Mouse (Mus musculus): Measurements from ENCODE around the gene 2010109A12Rik. TPM values are rescaled to one million over a fixed set of nuclear protein-coding genes. Genes with fewer than 3 reads are reported as not detected.
A peak's percentile ranks its signal among the peaks of the same experiment; 100 is the strongest.

2010109A12Rik gene
- 1.6 and 2.1 TPM in 2 replicates for polyA plus RNA-seq (2015; fragmentation: Nextera tagmentation; extraction: Ambion mirVana)

DNA sequence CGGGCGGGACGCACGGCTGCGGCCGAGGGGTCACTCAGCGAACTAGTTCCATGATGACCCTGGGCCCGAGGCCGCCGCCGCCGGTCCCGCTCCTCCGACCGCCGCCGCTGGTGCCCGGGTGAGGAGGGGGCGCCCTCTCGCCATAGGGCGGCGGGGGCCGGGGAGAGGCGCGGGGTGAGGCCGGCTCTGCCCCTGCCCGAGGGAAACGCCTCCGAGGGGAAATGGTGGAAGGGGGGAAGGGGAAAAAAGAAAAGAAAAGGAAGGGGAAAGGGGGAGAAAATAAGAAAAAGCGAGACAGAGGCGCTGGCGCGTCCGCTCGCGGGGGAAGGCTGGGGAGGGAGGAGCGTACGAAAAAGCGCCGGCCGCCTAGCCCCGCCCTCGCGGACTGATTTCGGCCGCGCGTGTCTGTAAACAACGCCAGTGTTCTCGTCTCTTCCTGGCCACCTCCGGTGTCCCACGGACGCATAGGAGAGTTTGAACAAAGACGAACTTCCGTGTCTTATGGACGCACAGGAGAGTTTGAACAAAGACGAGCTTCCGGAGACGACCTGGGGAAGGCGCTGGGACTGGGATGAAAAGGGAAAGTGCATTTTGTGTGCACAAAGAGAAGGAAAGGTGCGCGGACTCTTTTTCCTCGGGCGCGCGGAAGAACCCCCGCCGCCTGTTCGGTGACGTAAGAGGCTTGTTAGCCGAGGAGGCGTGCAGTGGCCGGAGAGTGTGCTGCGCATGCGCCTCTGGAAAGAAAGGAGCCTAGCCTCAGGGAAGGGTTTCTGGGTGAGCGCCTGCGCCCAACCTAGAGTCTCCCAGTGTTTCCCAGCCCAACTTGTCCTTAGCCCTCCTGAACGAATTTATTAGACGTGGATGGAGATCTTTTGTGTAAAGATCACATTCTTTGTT lies at the start of gene 2010109A12Rik, which contains the start of gene Ccni:
TSS of gene 2010109A12Rik (plus strand) at position 410 of the 897 bp plus-strand sequence.
TSS of gene Ccni (minus strand) at position 387 of the 897 bp plus-strand sequence.
- ATAC-seq (ENCODE audit: low FRiP score, low read depth): peak; percentile 96
- Histone ChIP-seq H3K9me3 (no peaks in the 10 kb centered on the region), H3K4me2 (replicated peaks) (peak within 1 kb of the TSS; percentile 84), H3K36me3 (peaks cover 3% of the 10 kb centered on the region; the same call in 1 of the 2 replicates), H3K4me3 (peak within 1 kb of the TSS; percentile 91), H3K27me3 (no peaks in the 10 kb centered on the region), H3K27ac (peak within 1 kb of the TSS; percentile 90), H3K4me1 (peaks cover 21% of the 10 kb centered on the region), H3K9ac (peak within 1 kb of the TSS; percentile 98)
- WGBS: under 1% methylated on average over 78 of the region's 79 CpGs

DNA sequence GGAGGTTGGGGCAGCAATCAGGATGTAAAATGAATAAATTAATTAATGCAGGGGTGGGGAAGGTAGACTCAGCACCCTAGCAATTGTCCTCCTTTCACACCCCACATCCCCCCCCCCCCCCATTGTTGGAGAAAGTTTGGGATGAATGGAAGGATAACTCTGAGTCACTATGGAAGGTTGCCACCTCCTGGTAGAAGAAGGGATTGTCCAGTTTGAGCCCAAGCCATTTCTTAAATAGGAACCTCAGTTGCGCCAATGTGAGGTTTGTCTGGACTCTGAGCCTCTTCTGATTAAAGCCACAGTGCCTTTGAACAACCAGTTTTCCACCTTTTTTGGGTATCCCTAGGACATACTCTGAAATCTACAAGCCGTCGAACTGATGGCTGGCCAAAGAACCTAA lies 42.8 kb upstream of the 2010109A12Rik start:
- Histone ChIP-seq H3K36me3 (peaks cover 86% of the 10 kb centered on the region), H3K27ac (no peak overlapping the region), H3K9me3 (no peaks in the 10 kb centered on the region), H3K4me3 (no peak overlapping the region), H3K9ac (no peak overlapping the region), H3K4me2 (replicated peaks) (no peak overlapping the region), H3K27me3 (no peaks in the 10 kb centered on the region), H3K4me1 (peaks cover 6% of the 10 kb centered on the region; the same call in 1 of the 2 replicates)
- 84% methylated on average over 3 of the region's 3 CpGs for WGBS
- ATAC-seq (ENCODE audit: low FRiP score, low read depth): no peak

DNA sequence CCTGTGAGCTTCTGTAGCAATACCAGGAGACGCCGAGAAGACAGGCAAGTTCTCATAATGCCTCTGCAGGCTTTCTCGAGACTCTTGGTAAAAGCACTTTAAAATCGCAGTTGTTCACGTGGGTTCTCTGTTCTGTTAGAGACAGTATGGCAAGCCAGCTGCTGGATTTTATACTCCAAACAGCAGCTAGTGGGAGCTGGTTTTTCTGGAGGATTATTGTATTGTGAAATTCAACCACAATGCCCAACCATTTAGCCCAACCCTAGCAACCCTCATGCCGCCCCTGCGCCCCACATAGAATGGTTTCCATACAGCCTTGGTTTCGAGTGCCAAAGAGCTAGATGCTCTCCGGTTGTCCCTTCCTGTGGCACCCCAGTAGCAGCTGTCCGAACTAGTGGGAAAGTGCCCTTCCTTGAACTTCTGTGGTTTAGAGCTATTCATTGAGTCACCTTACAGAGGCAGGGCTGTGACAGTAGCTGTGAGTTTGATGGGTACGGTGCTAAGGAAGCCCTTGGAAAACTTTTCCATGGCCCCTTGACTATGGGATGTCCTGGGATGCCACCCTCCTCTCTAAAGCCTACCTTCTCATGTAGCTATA lies 38.3 kb upstream of the 2010109A12Rik start:
- H3K27me3 ChIP-seq: no peaks in the 10 kb centered on the region
- H3K9me3 ChIP-seq: no peaks in the 10 kb centered on the region
- H3K9ac ChIP-seq: no peak overlapping the region
- peaks cover 9% of the 10 kb centered on the region; the same call in 1 of the 2 replicates for H3K4me1 ChIP-seq
- no peak overlapping the region for H3K4me2 ChIP-seq (replicated peaks)
- 88% methylated on average over 11 of the region's 11 CpGs for WGBS
- H3K36me3 ChIP-seq: peaks cover 82% of the 10 kb centered on the region
- H3K27ac ChIP-seq: no peak overlapping the region
- no peak for ATAC-seq (ENCODE audit: low FRiP score, low read depth)
- no peak overlapping the region for H3K4me3 ChIP-seq

DNA sequence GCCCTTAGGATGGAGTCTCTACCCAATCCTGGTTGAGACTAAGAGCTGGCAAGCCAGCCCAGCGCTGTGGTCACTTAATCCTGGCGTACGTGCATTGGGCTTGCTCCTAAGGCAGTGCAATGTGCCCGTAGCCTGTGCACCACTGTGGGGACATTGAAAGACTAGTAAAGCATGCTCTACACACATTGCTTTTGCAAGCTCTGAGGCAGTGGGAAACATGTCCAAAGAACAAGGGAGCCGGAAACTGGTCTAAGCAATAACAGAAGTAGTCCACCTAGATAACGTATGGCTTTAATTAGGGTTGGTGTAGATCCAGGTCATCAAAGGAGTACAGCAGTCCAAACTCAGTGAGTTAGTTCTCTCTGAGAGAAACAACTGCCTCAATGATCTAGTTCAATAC lies 37.7 kb upstream of the 2010109A12Rik start:
- peak overlapping the region; percentile 12; the same call in 1 of the 2 replicates for H3K27ac ChIP-seq
- H3K9ac ChIP-seq: no peak overlapping the region
- ATAC-seq (ENCODE audit: low FRiP score, low read depth): no peak
- H3K27me3 ChIP-seq: no peaks in the 10 kb centered on the region
- H3K36me3 ChIP-seq: peaks cover 84% of the 10 kb centered on the region
- H3K4me3 ChIP-seq: no peak overlapping the region
- H3K9me3 ChIP-seq: no peaks in the 10 kb centered on the region
- WGBS: 55% methylated on average over 6 of the region's 6 CpGs
- H3K4me2 ChIP-seq (replicated peaks): no peak overlapping the region
- H3K4me1 ChIP-seq: peaks cover 9% of the 10 kb centered on the region; the same call in 1 of the 2 replicates

DNA sequence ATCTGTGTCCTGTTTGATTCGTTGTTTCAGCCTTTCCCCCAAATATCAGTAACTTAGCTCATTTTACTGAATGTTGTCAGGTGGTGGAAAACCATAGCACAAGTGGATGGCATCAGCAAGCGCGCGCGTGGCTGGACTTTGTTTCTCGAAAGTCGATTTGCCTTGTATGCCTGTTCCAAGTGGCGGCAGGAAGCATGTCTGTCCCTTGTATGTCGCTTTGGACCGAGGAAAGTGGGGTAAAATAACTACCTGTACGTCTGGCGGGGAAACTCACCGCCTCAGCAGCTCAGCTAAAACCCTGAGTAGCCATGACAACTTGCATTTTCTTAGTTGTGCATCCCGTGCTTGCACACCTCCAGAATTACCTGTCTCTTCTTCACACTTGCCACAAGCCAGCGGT lies 34.9 kb upstream of the 2010109A12Rik start:
- H3K4me3 ChIP-seq: no peak overlapping the region
- peaks cover 81% of the 10 kb centered on the region for H3K36me3 ChIP-seq
- 96% methylated on average over 15 of the region's 15 CpGs for WGBS
- no peaks in the 10 kb centered on the region for H3K9me3 ChIP-seq
- no peaks in the 10 kb centered on the region for H3K27me3 ChIP-seq
- no peak overlapping the region for H3K4me2 ChIP-seq (replicated peaks)
- ATAC-seq (ENCODE audit: low FRiP score, low read depth): no peak
- H3K27ac ChIP-seq: no peak overlapping the region
- H3K9ac ChIP-seq: no peak overlapping the region
- peaks cover 9% of the 10 kb centered on the region; the same call in 1 of the 2 replicates for H3K4me1 ChIP-seq

DNA sequence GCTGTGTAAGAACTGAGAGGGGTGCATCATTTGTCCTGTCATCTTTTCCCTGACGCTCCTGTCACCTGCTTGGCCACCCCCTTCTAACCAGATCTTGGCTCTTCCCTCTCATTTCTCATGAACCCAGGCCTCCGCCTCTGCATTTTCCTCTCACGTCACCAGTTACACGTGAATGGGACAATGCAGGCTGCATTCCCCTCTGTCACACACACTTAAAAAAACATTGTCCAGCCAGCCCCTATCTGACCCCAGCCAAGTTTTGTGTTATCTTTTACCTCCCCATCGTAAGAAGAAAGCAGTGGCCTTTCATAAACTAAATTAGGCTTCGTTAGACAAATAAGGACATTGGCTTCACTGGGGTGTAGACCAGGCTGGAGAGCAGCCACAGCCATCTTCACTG lies 33.8 kb upstream of the 2010109A12Rik start:
- no peaks in the 10 kb centered on the region for H3K27me3 ChIP-seq
- H3K27ac ChIP-seq: no peak overlapping the region
- H3K4me2 ChIP-seq (replicated peaks): no peak overlapping the region
- peaks cover 76% of the 10 kb centered on the region for H3K36me3 ChIP-seq
- no peak overlapping the region for H3K9ac ChIP-seq
- 88% methylated on average over 6 of the region's 6 CpGs for WGBS
- H3K4me3 ChIP-seq: no peak overlapping the region
- no peaks in the 10 kb centered on the region for H3K9me3 ChIP-seq
- peaks cover 9% of the 10 kb centered on the region; the same call in 1 of the 2 replicates for H3K4me1 ChIP-seq
- no peak for ATAC-seq (ENCODE audit: low FRiP score, low read depth)

DNA sequence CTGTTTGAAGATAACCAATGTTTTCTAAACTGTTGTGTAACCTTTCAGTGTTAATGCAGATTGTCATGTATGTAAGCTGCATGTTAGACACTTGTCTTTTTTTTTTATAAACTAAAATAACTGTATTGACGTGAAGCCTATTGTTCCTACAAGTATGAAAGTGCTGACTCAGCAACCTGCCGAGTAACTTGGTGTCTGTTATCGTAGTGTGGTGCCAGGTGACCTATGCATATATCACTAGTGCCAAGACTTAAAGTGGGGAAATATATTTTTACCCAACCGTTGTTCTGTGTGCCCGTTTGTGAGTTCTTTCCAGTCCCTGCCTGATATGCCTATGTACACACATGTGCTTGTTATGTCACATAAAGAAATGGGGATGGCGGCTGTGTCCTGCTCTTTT lies 31.6 kb upstream of the 2010109A12Rik start:
- H3K27ac ChIP-seq: no peak overlapping the region
- no peak overlapping the region for H3K9ac ChIP-seq
- no peaks in the 10 kb centered on the region for H3K4me1 ChIP-seq
- 88% methylated on average over 6 of the region's 6 CpGs for WGBS
- no peaks in the 10 kb centered on the region for H3K27me3 ChIP-seq
- H3K4me2 ChIP-seq (replicated peaks): no peak overlapping the region
- H3K36me3 ChIP-seq: peaks cover 81% of the 10 kb centered on the region
- no peaks in the 10 kb centered on the region for H3K9me3 ChIP-seq
- H3K4me3 ChIP-seq: no peak overlapping the region
- no peak for ATAC-seq (ENCODE audit: low FRiP score, low read depth)

DNA sequence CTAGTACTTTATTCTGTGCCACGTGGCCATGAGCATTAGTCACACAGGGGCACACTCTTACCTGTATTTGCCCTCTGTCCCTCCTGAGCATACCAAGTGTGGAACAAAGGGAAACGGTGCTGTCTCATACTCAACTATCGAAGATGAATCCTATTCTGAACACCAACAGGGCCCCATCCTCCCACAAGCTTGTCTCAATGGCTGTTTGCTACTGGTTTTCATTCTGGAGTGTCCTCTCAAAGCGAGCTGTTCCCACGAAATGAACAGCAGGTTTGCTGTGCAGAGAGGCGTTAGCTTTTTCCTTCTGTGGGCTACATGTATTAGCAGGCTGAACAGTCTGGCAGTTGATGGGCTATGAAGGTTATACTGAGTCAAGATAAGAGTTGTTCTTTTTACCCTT lies 27.7 kb upstream of the 2010109A12Rik start:
- H3K27ac ChIP-seq: no peak overlapping the region
- peaks cover 77% of the 10 kb centered on the region for H3K36me3 ChIP-seq
- H3K4me3 ChIP-seq: no peak overlapping the region
- H3K4me1 ChIP-seq: no peaks in the 10 kb centered on the region
- no peak overlapping the region for H3K9ac ChIP-seq
- no peak overlapping the region for H3K4me2 ChIP-seq (replicated peaks)
- H3K27me3 ChIP-seq: no peaks in the 10 kb centered on the region
- no peak for ATAC-seq (ENCODE audit: low FRiP score, low read depth)
- no peaks in the 10 kb centered on the region for H3K9me3 ChIP-seq
- WGBS: 80% methylated on average over 6 of the region's 6 CpGs

DNA sequence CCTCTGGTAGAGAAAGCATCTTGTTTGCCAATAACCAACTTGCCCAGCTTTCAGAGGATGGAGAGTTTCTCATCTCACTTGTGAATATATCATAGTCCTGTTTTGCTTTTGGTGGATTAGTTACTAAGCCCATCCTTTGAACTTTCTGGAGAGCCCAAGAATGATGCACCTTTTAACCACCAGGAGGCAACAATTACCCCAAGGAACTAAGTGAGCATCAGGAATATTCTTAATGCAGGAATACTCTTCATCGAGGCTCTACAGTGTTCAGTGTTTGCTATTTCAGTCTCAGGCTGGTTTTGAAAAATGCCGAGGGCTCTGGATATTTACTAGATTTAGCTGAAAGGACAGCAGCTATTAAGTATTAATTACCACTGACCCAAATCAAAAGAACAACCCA lies 26.1 kb upstream of the 2010109A12Rik start:
- WGBS: 76% methylated on average over 2 of the region's 2 CpGs
- no peak for ATAC-seq (ENCODE audit: low FRiP score, low read depth)
- no peak overlapping the region for H3K4me3 ChIP-seq
- no peaks in the 10 kb centered on the region for H3K9me3 ChIP-seq
- H3K27ac ChIP-seq: no peak overlapping the region
- H3K4me1 ChIP-seq: no peaks in the 10 kb centered on the region
- peaks cover 74% of the 10 kb centered on the region for H3K36me3 ChIP-seq
- no peaks in the 10 kb centered on the region for H3K27me3 ChIP-seq
- H3K4me2 ChIP-seq (replicated peaks): no peak overlapping the region
- H3K9ac ChIP-seq: no peak overlapping the region

DNA sequence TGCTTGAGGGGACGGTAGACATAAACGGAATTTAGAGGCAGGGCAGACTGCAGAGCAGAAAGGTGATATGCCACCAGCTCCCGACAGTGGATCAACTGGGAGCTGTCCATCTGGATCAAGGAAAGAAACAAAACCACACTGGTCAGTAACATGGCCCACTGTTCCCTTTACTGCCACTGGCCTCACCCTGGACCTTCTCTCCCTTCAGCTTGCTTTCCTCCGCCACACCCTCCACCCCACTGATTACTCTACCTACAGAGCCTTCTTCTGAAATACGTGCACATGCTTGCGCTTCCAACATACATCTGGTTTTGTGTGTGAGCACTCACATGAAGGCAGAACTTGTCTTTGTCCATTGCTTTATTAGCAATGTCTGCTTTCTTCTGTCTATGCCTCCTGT lies 23.0 kb upstream of the 2010109A12Rik start:
- peaks cover 83% of the 10 kb centered on the region for H3K36me3 ChIP-seq
- H3K4me3 ChIP-seq: no peak overlapping the region

DNA sequence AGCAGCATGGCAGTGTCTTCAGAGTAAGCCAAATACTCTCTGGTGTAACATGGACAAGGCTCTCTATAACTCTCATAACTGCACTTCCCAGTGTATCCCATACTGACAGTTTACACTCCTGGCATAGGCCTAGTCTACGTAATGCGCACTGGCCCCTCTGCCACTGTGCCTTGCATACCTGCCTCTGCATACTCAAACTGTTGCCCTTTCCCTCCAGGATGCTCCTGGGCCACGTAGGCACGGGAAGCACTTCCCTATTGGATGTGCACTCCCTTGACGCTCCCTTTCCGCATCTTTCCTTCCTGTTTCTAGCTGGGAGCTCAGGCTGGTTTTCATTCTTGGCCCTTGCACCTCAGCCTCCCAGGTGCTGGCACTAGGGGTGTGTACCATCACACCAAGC lies 21.8 kb upstream of the 2010109A12Rik start:
- H3K4me1 ChIP-seq: no peaks in the 10 kb centered on the region
- ATAC-seq (ENCODE audit: low FRiP score, low read depth): no peak
- peaks cover 81% of the 10 kb centered on the region for H3K36me3 ChIP-seq
- H3K4me3 ChIP-seq: no peak overlapping the region
- no peak overlapping the region for H3K4me2 ChIP-seq (replicated peaks)
- no peaks in the 10 kb centered on the region for H3K9me3 ChIP-seq
- no peaks in the 10 kb centered on the region for H3K27me3 ChIP-seq
- no peak overlapping the region for H3K27ac ChIP-seq
- 90% methylated on average over 6 of the region's 6 CpGs for WGBS
- H3K9ac ChIP-seq: no peak overlapping the region

More for the DNA sequence above, 23.0 kb upstream of the 2010109A12Rik start:
- 88% methylated on average over 6 of the region's 6 CpGs for WGBS
- Histone ChIP-seq H3K4me2 (replicated peaks) (no peak overlapping the region), H3K4me1 (no peaks in the 10 kb centered on the region), H3K9me3 (no peaks in the 10 kb centered on the region), H3K27me3 (no peaks in the 10 kb centered on the region), H3K27ac (no peak overlapping the region), H3K9ac (no peak overlapping the region)
- ATAC-seq (ENCODE audit: low FRiP score, low read depth): no peak

DNA sequence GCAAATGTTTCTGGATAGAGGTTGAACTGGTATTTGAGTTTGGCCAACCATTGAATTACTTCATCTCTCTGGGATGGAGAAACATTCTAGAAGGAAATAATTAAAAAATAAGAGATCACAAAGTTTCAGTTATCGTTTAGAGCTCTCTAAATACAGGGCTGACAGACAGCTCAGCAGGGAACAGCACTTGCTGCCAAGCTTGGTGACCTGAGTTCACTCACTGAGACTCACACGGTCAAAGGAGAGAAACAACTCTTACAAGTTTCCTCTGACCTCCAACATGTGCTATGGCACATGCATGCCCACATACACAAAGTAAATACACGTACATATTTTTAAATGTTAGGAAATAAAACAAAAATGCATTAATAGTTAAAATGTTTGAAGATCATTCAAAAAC lies 16.7 kb upstream of the 2010109A12Rik start:
- Histone ChIP-seq H3K4me1 (no peaks in the 10 kb centered on the region), H3K4me2 (replicated peaks) (no peak overlapping the region), H3K27ac (no peak overlapping the region), H3K27me3 (no peaks in the 10 kb centered on the region), H3K36me3 (peaks cover 67% of the 10 kb centered on the region), H3K9me3 (no peaks in the 10 kb centered on the region), H3K9ac (no peak overlapping the region), H3K4me3 (no peak overlapping the region)
- 85% methylated on average over 3 of the region's 3 CpGs for WGBS
- ATAC-seq (ENCODE audit: low FRiP score, low read depth): no peak

Data from limb, embryonic 13.5 days (tissue).